Mouse (Mus musculus) cortical plate, adult 2 months (tissue): ENCODE measurements around the gene Apol7a.

ENCODE experiments used
- CTCF ChIP-seq: fragments of 200-500 bp; IDR thresholded peaks from 2 replicates; pipeline ENCODE4 v1.5.1; 2011; ENCODE audit warnings: mild to moderate bottlenecking, control low read depth, low read length; ENCODE audit not compliant: insufficient read depth; ENCODE audit errors: extremely low read depth
- POLR2A ChIP-seq: fragments of 200-500 bp; IDR thresholded peaks from 2 replicates; pipeline ENCODE4 v1.6.1; 2011; ENCODE audit warnings: mild to moderate bottlenecking, low read length, control low read depth; ENCODE audit not compliant: insufficient read depth; ENCODE audit errors: extremely low read depth

- no peak for TF ChIP-seq POLR2A
- TF ChIP-seq CTCF = no peak
Observed at GRCm38 (mm10) chr15:77353764-77354163, 45.1 kb downstream of the Apol7a start.
